Mouse (Mus musculus): ENCODE data around the gene U2af2. TPM values are rescaled to one million over a fixed set of nuclear protein-coding genes. Genes with fewer than 3 reads are reported as not detected.

Gene U2af2
- polyA plus RNA-seq, 1 experiment: 437 TPM

GRCm38 (mm10) chr7:5092381-5092780 is 30.4 kb downstream of the U2af2 start:
- Histone ChIP-seq H3K4me3 (ENCODE audit: control insufficient read depth, insufficient read depth, low read length) (no peak overlapping the region), H3K27me3 (ENCODE audit: control insufficient read depth, insufficient read depth, low read length) (no peaks in the 10 kb centered on the region), H3K4me1 (replicated peaks; ENCODE audit: control insufficient read depth, insufficient read depth, low read length) (no peaks in the 10 kb centered on the region), H3K27ac (ENCODE audit: control insufficient read depth, insufficient read depth, low read length) (no peak overlapping the region), H3K36me3 (ENCODE audit: control insufficient read depth, insufficient read depth, low read length) (peaks cover 58% of the 10 kb centered on the region)
- TF ChIP-seq POLR2A (IDR thresholded peaks at IDR 0.05; ENCODE audit: control insufficient read depth, extremely low read depth, insufficient read depth, low read length, poor library complexity) (no peak), CTCF (IDR thresholded peaks at IDR 0.05; ENCODE audit: borderline replicate concordance, control insufficient read depth, extremely low read depth, insufficient read depth, low read length, poor library complexity) (no peak)
- WGBS: 92% methylated on average over 6 of the region's 6 CpGs
- no peak for DNase-seq

GRCm38 (mm10) chr7:5092831-5093510 is 31.0 kb downstream of the U2af2 start:
- H3K4me3 ChIP-seq (ENCODE audit: control insufficient read depth, insufficient read depth, low read length): no peak overlapping the region
- H3K27ac ChIP-seq (ENCODE audit: control insufficient read depth, insufficient read depth, low read length): no peak overlapping the region
- H3K36me3 ChIP-seq (ENCODE audit: control insufficient read depth, insufficient read depth, low read length): peaks cover 63% of the 10 kb centered on the region
- no peak for DNase-seq
- WGBS: 93% methylated on average over 21 of the region's 21 CpGs
- no peak for TF ChIP-seq POLR2A (IDR thresholded peaks at IDR 0.05; ENCODE audit: control insufficient read depth, extremely low read depth, insufficient read depth, low read length, poor library complexity)
- H3K4me1 ChIP-seq (replicated peaks; ENCODE audit: control insufficient read depth, insufficient read depth, low read length): no peaks in the 10 kb centered on the region
- no peaks in the 10 kb centered on the region for H3K27me3 ChIP-seq (ENCODE audit: control insufficient read depth, insufficient read depth, low read length)

GRCm38 (mm10) chr7:5098769-5099168 is 36.8 kb downstream of the U2af2 start:
- H3K4me3 ChIP-seq (ENCODE audit: control insufficient read depth, insufficient read depth, low read length): no peak overlapping the region
- peaks cover 32% of the 10 kb centered on the region for H3K36me3 ChIP-seq (ENCODE audit: control insufficient read depth, insufficient read depth, low read length)
- peaks cover 5% of the 10 kb centered on the region; the same call in 1 of the 2 replicates for H3K4me1 ChIP-seq (replicated peaks; ENCODE audit: control insufficient read depth, insufficient read depth, low read length)
- 98% methylated on average over 5 of the region's 5 CpGs for WGBS
- TF ChIP-seq POLR2A (IDR thresholded peaks at IDR 0.05; ENCODE audit: control insufficient read depth, extremely low read depth, insufficient read depth, low read length, poor library complexity): no peak
- no peak for TF ChIP-seq CTCF (IDR thresholded peaks at IDR 0.05; ENCODE audit: borderline replicate concordance, control insufficient read depth, extremely low read depth, insufficient read depth, low read length, poor library complexity)
- DNase-seq: no peak
- H3K27ac ChIP-seq (ENCODE audit: control insufficient read depth, insufficient read depth, low read length): no peak overlapping the region
- no peaks in the 10 kb centered on the region for H3K27me3 ChIP-seq (ENCODE audit: control insufficient read depth, insufficient read depth, low read length)

- DNase-seq: no peak
- H3K4me3 ChIP-seq (ENCODE audit: control insufficient read depth, insufficient read depth, low read length): no peak overlapping the region
- no peaks in the 10 kb centered on the region for H3K27me3 ChIP-seq (ENCODE audit: control insufficient read depth, insufficient read depth, low read length)
- TF ChIP-seq POLR2A (IDR thresholded peaks at IDR 0.05; ENCODE audit: control insufficient read depth, extremely low read depth, insufficient read depth, low read length, poor library complexity): no peak
- no peak for TF ChIP-seq CTCF (IDR thresholded peaks at IDR 0.05; ENCODE audit: borderline replicate concordance, control insufficient read depth, extremely low read depth, insufficient read depth, low read length, poor library complexity)
- peaks cover 5% of the 10 kb centered on the region; the same call in 1 of the 2 replicates for H3K4me1 ChIP-seq (replicated peaks; ENCODE audit: control insufficient read depth, insufficient read depth, low read length)
- no peak overlapping the region for H3K27ac ChIP-seq (ENCODE audit: control insufficient read depth, insufficient read depth, low read length)
- H3K36me3 ChIP-seq (ENCODE audit: control insufficient read depth, insufficient read depth, low read length): peaks cover 24% of the 10 kb centered on the region
- 88% methylated on average over 3 of the region's 3 CpGs for WGBS
Observed at GRCm38 (mm10) chr7:5099796-5100195, 37.9 kb downstream of the U2af2 start.

- DNase-seq: no peak
Observed at GRCm38 (mm10) chr7:5101066-5101663, 39.2 kb downstream of the U2af2 start.

GRCm38 (mm10) chr7:5102564-5102963 is 40.6 kb downstream of the U2af2 start:
- H3K4me3 ChIP-seq (ENCODE audit: control insufficient read depth, insufficient read depth, low read length): no peak overlapping the region
- 0 out of 2 replicates have a peak, but pooled peaks cover 4% of the 10 kb centered on the region for H3K36me3 ChIP-seq (ENCODE audit: control insufficient read depth, insufficient read depth, low read length)
- DNase-seq: no peak
- TF ChIP-seq POLR2A (IDR thresholded peaks at IDR 0.05; ENCODE audit: control insufficient read depth, extremely low read depth, insufficient read depth, low read length, poor library complexity): no peak
- TF ChIP-seq CTCF (IDR thresholded peaks at IDR 0.05; ENCODE audit: borderline replicate concordance, control insufficient read depth, extremely low read depth, insufficient read depth, low read length, poor library complexity): no peak
- H3K27me3 ChIP-seq (ENCODE audit: control insufficient read depth, insufficient read depth, low read length): no peaks in the 10 kb centered on the region
- H3K27ac ChIP-seq (ENCODE audit: control insufficient read depth, insufficient read depth, low read length): no peak overlapping the region
- H3K4me1 ChIP-seq (replicated peaks; ENCODE audit: control insufficient read depth, insufficient read depth, low read length): peaks cover 5% of the 10 kb centered on the region; the same call in 1 of the 2 replicates
- 84% methylated on average over 2 of the region's 2 CpGs for WGBS

More at GRCm38 (mm10) chr7:5101066-5101663, 39.2 kb downstream of the U2af2 start:
- 6% methylated on average over 10 of the region's 10 CpGs for WGBS
- H3K27me3 ChIP-seq (ENCODE audit: control insufficient read depth, insufficient read depth, low read length): no peaks in the 10 kb centered on the region
- no peak for TF ChIP-seq CTCF (IDR thresholded peaks at IDR 0.05; ENCODE audit: borderline replicate concordance, control insufficient read depth, extremely low read depth, insufficient read depth, low read length, poor library complexity)
- TF ChIP-seq POLR2A (IDR thresholded peaks at IDR 0.05; ENCODE audit: control insufficient read depth, extremely low read depth, insufficient read depth, low read length, poor library complexity): no peak
- H3K4me3 ChIP-seq (ENCODE audit: control insufficient read depth, insufficient read depth, low read length): no peak overlapping the region
- peaks cover 5% of the 10 kb centered on the region; the same call in 1 of the 2 replicates for H3K4me1 ChIP-seq (replicated peaks; ENCODE audit: control insufficient read depth, insufficient read depth, low read length)
- peaks cover 14% of the 10 kb centered on the region for H3K36me3 ChIP-seq (ENCODE audit: control insufficient read depth, insufficient read depth, low read length)
- H3K27ac ChIP-seq (ENCODE audit: control insufficient read depth, insufficient read depth, low read length): no peak overlapping the region
